Mouse (Mus musculus): ENCODE results near the gene Grem1.
A peak's percentile ranks its signal among the peaks of the same experiment; 100 is the strongest.

Gene Grem1

GRCm38 (mm10) chr2:113758311-113759161 is at the start of gene Grem1:
TSS of gene Grem1 (minus strand) at chr2:113758646.
- no peak for DNase-seq (ENCODE audit: inconsistent age in 2 of 2, low spot score in 1 of 2)

GRCm38 (mm10) chr2:113807640-113808039 is 49.2 kb upstream of the Grem1 start:
- peak; percentile 67 to 92 for DNase-seq (ENCODE audit: inconsistent age in 2 of 2, low spot score in 1 of 2)

GRCm38 (mm10) chr2:113806851-113807577 is 48.6 kb upstream of the Grem1 start:
- peak; percentile 69 to 85 for DNase-seq (ENCODE audit: inconsistent age in 2 of 2, low spot score in 1 of 2)

- DNase-seq (ENCODE audit: inconsistent age in 2 of 2, low spot score in 1 of 2): no peak
These were observed 47.3 kb upstream of the Grem1 start for GRCm38 (mm10) chr2:113805765-113806164.

GRCm38 (mm10) chr2:113803753-113804152 is 45.3 kb upstream of the Grem1 start:
- DNase-seq (ENCODE audit: inconsistent age in 2 of 2, low spot score in 1 of 2): no peak

GRCm38 (mm10) chr2:113800846-113801245 is 42.4 kb upstream of the Grem1 start:
- DNase-seq (ENCODE audit: inconsistent age in 2 of 2, low spot score in 1 of 2): no peak

GRCm38 (mm10) chr2:113798605-113799004 is 40.2 kb upstream of the Grem1 start:
- DNase-seq (ENCODE audit: inconsistent age in 2 of 2, low spot score in 1 of 2): no peak

- no peak for DNase-seq (ENCODE audit: inconsistent age in 2 of 2, low spot score in 1 of 2)
These were observed 36.7 kb upstream of the Grem1 start for GRCm38 (mm10) chr2:113795186-113795585.

- DNase-seq (ENCODE audit: inconsistent age in 2 of 2, low spot score in 1 of 2): no peak
These were observed 35.1 kb upstream of the Grem1 start for GRCm38 (mm10) chr2:113793521-113793920.

- DNase-seq (ENCODE audit: inconsistent age in 2 of 2, low spot score in 1 of 2): no peak
These were observed 30.5 kb upstream of the Grem1 start for GRCm38 (mm10) chr2:113788821-113789387.

- no peak for DNase-seq (ENCODE audit: inconsistent age in 2 of 2, low spot score in 1 of 2)
These were observed 29.4 kb upstream of the Grem1 start for GRCm38 (mm10) chr2:113787882-113788281.

- DNase-seq (ENCODE audit: inconsistent age in 2 of 2, low spot score in 1 of 2): no peak
These were observed 26.4 kb upstream of the Grem1 start for GRCm38 (mm10) chr2:113784851-113785250.

GRCm38 (mm10) chr2:113781521-113781920 is 23.1 kb upstream of the Grem1 start:
- no peak for DNase-seq (ENCODE audit: inconsistent age in 2 of 2, low spot score in 1 of 2)

- DNase-seq (ENCODE audit: inconsistent age in 2 of 2, low spot score in 1 of 2): no peak
These were observed 22.7 kb upstream of the Grem1 start for GRCm38 (mm10) chr2:113781107-113781506.

GRCm38 (mm10) chr2:113779336-113779735 is 20.9 kb upstream of the Grem1 start:
- DNase-seq (ENCODE audit: inconsistent age in 2 of 2, low spot score in 1 of 2): no peak

- no peak for DNase-seq (ENCODE audit: inconsistent age in 2 of 2, low spot score in 1 of 2)
These were observed 19.6 kb upstream of the Grem1 start for GRCm38 (mm10) chr2:113778036-113778435.

GRCm38 (mm10) chr2:113776297-113776696 is 17.9 kb upstream of the Grem1 start:
- no peak for DNase-seq (ENCODE audit: inconsistent age in 2 of 2, low spot score in 1 of 2)

GRCm38 (mm10) chr2:113774150-113774805 is 15.8 kb upstream of the Grem1 start:
- DNase-seq (ENCODE audit: inconsistent age in 2 of 2, low spot score in 1 of 2): no peak

GRCm38 (mm10) chr2:113768541-113769303 is 10.3 kb upstream of the Grem1 start:
- no peak for DNase-seq (ENCODE audit: inconsistent age in 2 of 2, low spot score in 1 of 2)

GRCm38 (mm10) chr2:113765885-113766284 is 7.4 kb upstream of the Grem1 start:
- DNase-seq (ENCODE audit: inconsistent age in 2 of 2, low spot score in 1 of 2): no peak

- no peak for DNase-seq (ENCODE audit: inconsistent age in 2 of 2, low spot score in 1 of 2)
These were observed 6.5 kb upstream of the Grem1 start for GRCm38 (mm10) chr2:113764968-113765367.
